Mouse (Mus musculus) cortical plate, adult 2 months (tissue): ENCODE data around the gene Mei1.

Experiments
- CTCF ChIP-seq: fragments of 200-500 bp; IDR thresholded peaks from 2 replicates; pipeline ENCODE4 v1.5.1; 2011; ENCODE audit warnings: mild to moderate bottlenecking, control low read depth, low read length; ENCODE audit not compliant: insufficient read depth; ENCODE audit errors: extremely low read depth
- POLR2A ChIP-seq: fragments of 200-500 bp; IDR thresholded peaks from 2 replicates; pipeline ENCODE4 v1.6.1; 2011; ENCODE audit warnings: mild to moderate bottlenecking, low read length, control low read depth; ENCODE audit not compliant: insufficient read depth; ENCODE audit errors: extremely low read depth

- TF ChIP-seq POLR2A: no peak
- TF ChIP-seq CTCF: no peak
Measured at GRCm38 (mm10) chr15:82091061-82091460, 21.3 kb downstream of the Mei1 start.
